Mouse (Mus musculus): ENCODE measurements at regions not wholly inside any gene's neighbourhood (a gene's known extent, or its start where the extent isn't known, plus 50 kb on each side); places are given as distances from the start of the nearest gene placed in this dataset.
A peak's percentile ranks its signal among the peaks of the same experiment; 100 is the strongest.

DNA sequence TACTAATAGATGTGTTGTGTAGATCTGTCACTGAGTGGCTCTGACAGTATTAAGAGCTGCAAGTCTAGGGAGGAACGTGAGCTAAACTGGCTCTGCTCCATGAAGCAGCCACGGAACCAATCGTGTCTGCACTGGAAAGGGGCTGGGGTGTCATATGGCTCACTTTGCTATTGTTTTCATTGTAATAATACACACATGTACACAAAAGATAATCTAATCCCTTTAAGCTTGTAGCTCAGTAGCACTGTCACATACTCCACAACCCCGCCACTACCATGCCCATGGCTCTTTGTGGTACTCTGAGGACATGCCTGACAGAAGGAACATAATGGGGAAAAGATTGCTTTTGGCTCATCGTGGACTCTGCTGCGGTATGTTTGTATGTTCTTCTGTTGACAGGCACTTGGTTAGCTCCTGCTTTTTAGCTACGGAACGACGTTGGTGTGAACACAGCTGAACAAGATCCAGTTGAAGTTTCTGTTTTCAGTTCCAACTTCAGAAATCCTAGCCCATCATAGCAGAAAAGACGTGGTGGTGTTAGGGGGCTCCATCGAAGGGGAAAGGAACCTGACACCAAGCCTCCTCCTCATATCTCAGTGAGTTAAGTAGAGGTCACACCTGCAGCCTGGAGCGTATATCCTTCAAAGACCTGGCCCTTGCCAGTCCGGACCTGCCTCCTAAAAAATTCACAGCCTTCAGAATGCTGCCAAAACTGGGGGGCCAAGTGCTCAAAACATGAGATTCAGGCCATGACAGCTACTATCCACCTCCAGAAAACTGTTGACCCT lies 159.6 kb upstream of the Fam19a5 start:
- H3K4me1 ChIP-seq (replicated peaks; ENCODE audit: control insufficient read depth, insufficient read depth, low read length), result peaks cover 9% of the 10 kb centered on the region
- H3K9me3 ChIP-seq (ENCODE audit: control insufficient read depth, low read length), result no peaks in the 10 kb centered on the region
- H3K36me3 ChIP-seq (ENCODE audit: control insufficient read depth, insufficient read depth), result no peaks in the 10 kb centered on the region
- H3K4me3 ChIP-seq (replicated peaks; ENCODE audit: low read length), result no peak overlapping the region
- peak; percentile 58; the same call in 1 of the 2 replicates for ATAC-seq
- no peak overlapping the region for H3K9ac ChIP-seq (replicated peaks; ENCODE audit: low read depth, low read length)
- no peaks in the 10 kb centered on the region for H3K27me3 ChIP-seq (replicated peaks; ENCODE audit: control insufficient read depth, insufficient read depth, low read length)
- 50% methylated on average over 13 of the region's 13 CpGs for WGBS
- H3K27ac ChIP-seq (ENCODE audit: low read length), result no peak overlapping the region
- H3K4me2 ChIP-seq (ENCODE audit: low read length), result no peak overlapping the region

GRCm38 (mm10) chr15:87386513-87386983 lies 157.6 kb upstream of the Fam19a5 start:
- Histone ChIP-seq H3K4me2 (ENCODE audit: low read length) (no peak overlapping the region), H3K27ac (ENCODE audit: low read length) (no peak overlapping the region), H3K27me3 (replicated peaks; ENCODE audit: control insufficient read depth, insufficient read depth, low read length) (no peaks in the 10 kb centered on the region), H3K4me3 (replicated peaks; ENCODE audit: low read length) (no peak overlapping the region), H3K4me1 (replicated peaks; ENCODE audit: control insufficient read depth, insufficient read depth, low read length) (peaks cover 9% of the 10 kb centered on the region), H3K36me3 (ENCODE audit: control insufficient read depth, insufficient read depth) (no peaks in the 10 kb centered on the region), H3K9me3 (ENCODE audit: control insufficient read depth, low read length) (no peaks in the 10 kb centered on the region), H3K9ac (replicated peaks; ENCODE audit: low read depth, low read length) (no peak overlapping the region)
- WGBS, result 54% methylated on average over 6 of the region's 6 CpGs
- ATAC-seq, result peak; percentile 40; the same call in 1 of the 2 replicates

- Histone ChIP-seq H3K9ac (replicated peaks; ENCODE audit: low read depth, low read length) (no peak overlapping the region), H3K4me2 (ENCODE audit: low read length) (no peak overlapping the region), H3K4me3 (replicated peaks; ENCODE audit: low read length) (no peak overlapping the region), H3K4me1 (replicated peaks; ENCODE audit: control insufficient read depth, insufficient read depth, low read length) (no peaks in the 10 kb centered on the region), H3K9me3 (ENCODE audit: control insufficient read depth, low read length) (no peaks in the 10 kb centered on the region), H3K27ac (ENCODE audit: low read length) (no peak overlapping the region), H3K27me3 (replicated peaks; ENCODE audit: control insufficient read depth, insufficient read depth, low read length) (no peaks in the 10 kb centered on the region), H3K36me3 (ENCODE audit: control insufficient read depth, insufficient read depth) (no peaks in the 10 kb centered on the region)
- ATAC-seq, result no peak
- WGBS, result 58% methylated on average over 8 of the region's 8 CpGs
These were observed 152.7 kb upstream of the Fam19a5 start for GRCm38 (mm10) chr15:87391395-87391794.

DNA sequence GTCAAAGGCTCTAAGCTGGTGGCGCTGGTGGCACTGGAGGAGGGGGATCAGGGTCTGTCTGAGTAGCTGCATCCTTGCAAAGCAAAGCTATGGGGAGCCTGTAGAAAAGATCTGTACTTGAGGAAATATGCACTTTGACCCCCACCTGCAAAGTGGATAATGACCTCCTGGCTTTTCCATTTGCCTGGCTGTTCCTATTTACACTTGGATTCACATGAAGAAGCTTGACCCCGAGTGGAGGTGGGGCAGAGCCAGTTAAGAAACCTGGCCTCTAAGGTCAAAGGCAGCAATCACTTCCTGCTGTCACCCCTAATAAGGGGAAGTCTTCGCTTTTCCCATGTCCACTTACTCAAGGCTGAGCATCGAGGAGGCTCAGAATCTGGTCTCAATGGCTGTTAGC lies 145.7 kb upstream of the Fam19a5 start:
- ATAC-seq, result no peak
- Histone ChIP-seq H3K4me2 (ENCODE audit: low read length) (no peak overlapping the region), H3K27me3 (replicated peaks; ENCODE audit: control insufficient read depth, insufficient read depth, low read length) (no peaks in the 10 kb centered on the region), H3K4me3 (replicated peaks; ENCODE audit: low read length) (no peak overlapping the region), H3K36me3 (ENCODE audit: control insufficient read depth, insufficient read depth) (no peaks in the 10 kb centered on the region), H3K9ac (replicated peaks; ENCODE audit: low read depth, low read length) (no peak overlapping the region), H3K27ac (ENCODE audit: low read length) (no peak overlapping the region), H3K4me1 (replicated peaks; ENCODE audit: control insufficient read depth, insufficient read depth, low read length) (no peaks in the 10 kb centered on the region), H3K9me3 (ENCODE audit: control insufficient read depth, low read length) (no peaks in the 10 kb centered on the region)
- 75% methylated on average over 4 of the region's 4 CpGs for WGBS

- Histone ChIP-seq H3K27ac (ENCODE audit: low read length) (no peak overlapping the region), H3K9ac (replicated peaks; ENCODE audit: low read depth, low read length) (no peak overlapping the region), H3K27me3 (replicated peaks; ENCODE audit: control insufficient read depth, insufficient read depth, low read length) (no peaks in the 10 kb centered on the region), H3K4me1 (replicated peaks; ENCODE audit: control insufficient read depth, insufficient read depth, low read length) (no peaks in the 10 kb centered on the region), H3K4me3 (replicated peaks; ENCODE audit: low read length) (no peak overlapping the region), H3K36me3 (ENCODE audit: control insufficient read depth, insufficient read depth) (no peaks in the 10 kb centered on the region), H3K4me2 (ENCODE audit: low read length) (no peak overlapping the region), H3K9me3 (ENCODE audit: control insufficient read depth, low read length) (no peaks in the 10 kb centered on the region)
- WGBS, result 84% methylated on average over 5 of the region's 5 CpGs
- ATAC-seq, result no peak
These were observed 138.4 kb upstream of the Fam19a5 start for GRCm38 (mm10) chr15:87405689-87406088.

DNA sequence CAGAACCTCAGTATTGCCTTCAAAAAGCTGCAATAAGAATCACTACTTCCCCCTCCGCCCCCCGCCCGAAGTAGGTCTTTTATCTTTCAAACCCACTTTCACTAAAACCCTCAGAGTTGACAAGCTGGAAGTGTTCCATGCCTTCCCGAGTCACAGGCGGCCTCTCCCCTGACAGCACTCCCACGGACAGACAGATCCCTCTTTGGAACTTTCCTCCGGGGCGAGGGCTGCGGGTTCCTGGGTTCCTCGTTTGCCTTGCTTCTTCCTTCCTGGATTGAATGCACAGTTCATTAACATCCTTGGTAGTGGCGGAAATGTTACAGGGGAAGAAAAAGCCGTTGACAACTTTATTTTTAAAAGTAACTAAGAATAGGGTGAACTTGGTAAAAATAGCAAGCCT lies 132.1 kb upstream of the Fam19a5 start:
- Histone ChIP-seq H3K9me3 (ENCODE audit: control insufficient read depth, low read length) (no peaks in the 10 kb centered on the region), H3K27me3 (replicated peaks; ENCODE audit: control insufficient read depth, insufficient read depth, low read length) (no peaks in the 10 kb centered on the region), H3K4me2 (ENCODE audit: low read length) (no peak overlapping the region), H3K27ac (ENCODE audit: low read length) (no peak overlapping the region), H3K36me3 (ENCODE audit: control insufficient read depth, insufficient read depth) (no peaks in the 10 kb centered on the region), H3K4me1 (replicated peaks; ENCODE audit: control insufficient read depth, insufficient read depth, low read length) (no peaks in the 10 kb centered on the region), H3K4me3 (replicated peaks; ENCODE audit: low read length) (no peak overlapping the region), H3K9ac (replicated peaks; ENCODE audit: low read depth, low read length) (no peak overlapping the region)
- WGBS, result 34% methylated on average over 12 of the region's 12 CpGs
- ATAC-seq, result no peak

DNA sequence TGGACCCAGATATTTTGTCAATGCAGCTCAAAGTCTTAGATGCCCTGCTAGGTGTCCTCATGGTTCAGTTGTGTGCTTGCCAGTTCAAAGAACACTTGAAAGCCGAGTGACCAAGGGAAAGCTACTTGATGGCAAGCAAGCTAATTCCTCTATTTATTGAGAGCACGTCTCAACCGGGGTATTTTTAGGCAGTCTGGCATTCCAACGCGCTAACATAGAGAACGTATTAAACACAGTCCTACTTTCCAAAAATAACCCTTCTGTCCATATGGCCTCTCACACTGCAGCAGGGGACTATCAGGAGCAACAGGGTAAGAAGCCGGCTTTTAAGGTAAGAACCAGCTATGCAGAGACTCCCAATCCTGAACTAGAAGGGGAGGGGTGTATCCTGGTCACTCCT lies 128.1 kb upstream of the Fam19a5 start:
- no peaks in the 10 kb centered on the region for H3K4me1 ChIP-seq (replicated peaks; ENCODE audit: control insufficient read depth, insufficient read depth, low read length)
- H3K9me3 ChIP-seq (ENCODE audit: control insufficient read depth, low read length), result no peaks in the 10 kb centered on the region
- H3K27ac ChIP-seq (ENCODE audit: low read length), result no peak overlapping the region
- no peaks in the 10 kb centered on the region for H3K27me3 ChIP-seq (replicated peaks; ENCODE audit: control insufficient read depth, insufficient read depth, low read length)
- no peak for ATAC-seq
- no peak overlapping the region for H3K9ac ChIP-seq (replicated peaks; ENCODE audit: low read depth, low read length)
- H3K4me2 ChIP-seq (ENCODE audit: low read length), result no peak overlapping the region
- H3K4me3 ChIP-seq (replicated peaks; ENCODE audit: low read length), result no peak overlapping the region
- 69% methylated on average over 7 of the region's 7 CpGs for whole genome bisulfite sequencing
- no peaks in the 10 kb centered on the region for H3K36me3 ChIP-seq (ENCODE audit: control insufficient read depth, insufficient read depth)

GRCm38 (mm10) chr15:87421743-87422142 lies 122.4 kb upstream of the Fam19a5 start:
- H3K27ac ChIP-seq (ENCODE audit: low read length), result no peak overlapping the region
- H3K9me3 ChIP-seq (ENCODE audit: control insufficient read depth, low read length), result no peaks in the 10 kb centered on the region
- H3K4me2 ChIP-seq (ENCODE audit: low read length), result no peak overlapping the region
- no peak for ATAC-seq
- no peak overlapping the region for H3K9ac ChIP-seq (replicated peaks; ENCODE audit: low read depth, low read length)
- WGBS, result 83% methylated on average over 4 of the region's 4 CpGs
- no peak overlapping the region for H3K4me3 ChIP-seq (replicated peaks; ENCODE audit: low read length)
- no peaks in the 10 kb centered on the region for H3K36me3 ChIP-seq (ENCODE audit: control insufficient read depth, insufficient read depth)
- H3K27me3 ChIP-seq (replicated peaks; ENCODE audit: control insufficient read depth, insufficient read depth, low read length), result no peaks in the 10 kb centered on the region
- no peaks in the 10 kb centered on the region for H3K4me1 ChIP-seq (replicated peaks; ENCODE audit: control insufficient read depth, insufficient read depth, low read length)

GRCm38 (mm10) chr15:87433306-87433705 lies 110.8 kb upstream of the Fam19a5 start:
- no peaks in the 10 kb centered on the region for H3K4me1 ChIP-seq (replicated peaks; ENCODE audit: control insufficient read depth, insufficient read depth, low read length)
- no peak overlapping the region for H3K9ac ChIP-seq (replicated peaks; ENCODE audit: low read depth, low read length)
- H3K4me3 ChIP-seq (replicated peaks; ENCODE audit: low read length), result no peak overlapping the region
- no peaks in the 10 kb centered on the region for H3K9me3 ChIP-seq (ENCODE audit: control insufficient read depth, low read length)
- 90% methylated on average over 6 of the region's 6 CpGs for WGBS
- no peak overlapping the region for H3K4me2 ChIP-seq (ENCODE audit: low read length)
- H3K27me3 ChIP-seq (replicated peaks; ENCODE audit: control insufficient read depth, insufficient read depth, low read length), result no peaks in the 10 kb centered on the region
- H3K36me3 ChIP-seq (ENCODE audit: control insufficient read depth, insufficient read depth), result no peaks in the 10 kb centered on the region
- no peak overlapping the region for H3K27ac ChIP-seq (ENCODE audit: low read length)
- ATAC-seq, result no peak

Measured in forebrain, embryonic 16.5 days (tissue).